Mouse (Mus musculus) MEL (cell line): ENCODE results near the gene Cdk2ap2.
"Not testable (repeated sequence)": the region's sequence is repeated elsewhere in the genome, so short reads cannot be mapped to it uniquely, and the experiment has no call there.

ENCODE experiments used
- CTCF ChIP-seq, 3 experiments: IDR thresholded peaks in 2 of 3; conservative IDR thresholded peaks in 1 of 3; 2 replicates each; pipeline ENCODE4 v1.5.1; 2011 to 2012; ENCODE audit warnings: low read length in 3 of 3, low read depth in 2 of 3, mild to moderate bottlenecking in 2 of 3, improper control_type of control experiment in 1 of 3, inconsistent platforms in 1 of 3, mixed read lengths in 1 of 3, moderate library complexity in 1 of 3; ENCODE audit not compliant: control insufficient read depth in 1 of 3, insufficient read depth in 1 of 3, poor library complexity in 1 of 3, severe bottlenecking in 1 of 3
- EP300 ChIP-seq, 2 experiments: IDR thresholded peaks; 2 replicates each; pipeline ENCODE4 v1.6.1; 2011; ENCODE audit warnings: improper control_type of control experiment in 2 of 2, low read length in 2 of 2, low read depth in 1 of 2, mild to moderate bottlenecking in 1 of 2
- GABPA ChIP-seq: IDR thresholded peaks from 2 replicates; pipeline ENCODE4 v1.6.1; 2012; ENCODE audit warnings: low read depth, mild to moderate bottlenecking, inconsistent platforms, low read length, improper control_type of control experiment, moderate library complexity
- HCFC1 ChIP-seq: IDR thresholded peaks from 2 replicates; pipeline ENCODE4 v1.6.1; 2012; ENCODE audit warnings: low read depth, mild to moderate bottlenecking, inconsistent platforms, low read length, improper control_type of control experiment, moderate library complexity
- MAFK ChIP-seq: IDR thresholded peaks from 2 replicates; pipeline ENCODE4 v1.6.1; 2011; ENCODE audit warnings: low read depth, mild to moderate bottlenecking, low read length, improper control_type of control experiment, borderline replicate concordance
- MAX ChIP-seq: IDR thresholded peaks from 2 replicates; pipeline ENCODE4 v1.6.1; 2011; ENCODE audit warnings: low read length, improper control_type of control experiment
- MYC ChIP-seq: IDR thresholded peaks from 2 replicates; pipeline ENCODE4 v1.6.1; 2011; ENCODE audit warnings: low read depth, mild to moderate bottlenecking, low read length, improper control_type of control experiment, moderate library complexity
- NELFE ChIP-seq: IDR thresholded peaks from 2 replicates; pipeline ENCODE4 v1.6.1; 2011; ENCODE audit warnings: low read depth, low read length, improper control_type of control experiment
- POLR2A ChIP-seq, 2 experiments: IDR thresholded peaks; 2 replicates each; pipeline ENCODE4 v1.6.1; 2011 to 2012; ENCODE audit warnings: low read length in 2 of 2, mild to moderate bottlenecking in 2 of 2, control low read depth in 1 of 2, improper control_type of control experiment in 1 of 2, low read depth in 1 of 2, moderate library complexity in 1 of 2; ENCODE audit not compliant: control insufficient read depth in 1 of 2, insufficient read depth in 1 of 2, poor library complexity in 1 of 2
- POLR2AphosphoS2 ChIP-seq: IDR thresholded peaks from 2 replicates; pipeline ENCODE4 v1.6.1; 2011; ENCODE audit warnings: low read length, improper control_type of control experiment
- SMC3 ChIP-seq: IDR thresholded peaks from 2 replicates; pipeline ENCODE4 v1.6.1; 2011; ENCODE audit warnings: low read depth, low read length, improper control_type of control experiment
- USF1 ChIP-seq: IDR thresholded peaks from 2 replicates; pipeline ENCODE4 v1.6.1; 2014; ENCODE audit warnings: low read depth, mild to moderate bottlenecking, inconsistent platforms, low read length, improper control_type of control experiment, moderate library complexity
- ZMIZ1 ChIP-seq: IDR thresholded peaks from 2 replicates; pipeline ENCODE4 v1.6.1; 2012; ENCODE audit warnings: low read depth, mild to moderate bottlenecking, inconsistent platforms, low read length, improper control_type of control experiment, moderate library complexity

DNA sequence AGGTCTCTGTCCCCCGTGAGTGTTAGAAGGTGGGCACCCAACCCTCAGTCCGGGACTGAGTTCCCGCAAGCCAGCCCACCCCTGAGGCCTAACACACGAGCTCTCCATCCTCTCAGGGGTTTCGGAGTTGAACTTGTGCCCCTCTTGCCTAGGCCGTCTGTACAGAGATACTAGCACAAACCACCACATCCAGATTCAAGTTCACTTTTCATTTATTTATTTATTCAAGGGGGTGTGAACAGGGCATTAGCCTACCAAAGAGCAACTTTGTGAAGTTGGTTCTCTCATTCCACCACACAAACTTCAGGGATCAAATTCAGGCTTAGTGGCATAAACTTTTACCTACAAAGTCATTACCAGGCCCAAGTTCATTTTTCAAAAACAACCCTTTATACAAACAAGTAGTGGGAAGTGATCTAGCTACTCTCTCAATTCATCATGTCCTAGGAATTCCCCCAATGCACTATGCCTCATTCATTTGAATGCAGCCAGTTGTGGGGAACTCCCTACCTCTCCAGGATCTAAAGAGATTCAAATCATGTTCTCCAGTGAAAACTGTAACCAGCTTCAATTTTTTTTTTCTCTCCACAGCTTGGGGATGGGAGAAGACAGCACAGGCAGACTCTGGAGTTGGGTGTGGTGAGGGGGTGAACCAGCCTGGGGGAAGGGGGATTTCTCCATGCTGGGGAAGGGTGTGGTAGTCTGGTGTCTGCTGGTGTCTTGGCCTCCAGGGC is 38.4 kb downstream of the Cdk2ap2 start:
- TF ChIP-seq USF1; NELFE; ZMIZ1; MYC; POLR2A (IDR thresholded peaks at IDR 0.05; ENCODE audit: control insufficient read depth in 1 of 2, insufficient read depth in 1 of 2, low read depth in 1 of 2, low read length in 2 of 2, poor library complexity in 1 of 2); HCFC1; CTCF (IDR thresholded peaks at IDR 0.05 in 2 of 3, conservative IDR thresholded peaks at IDR 0.05 in 1 of 3; ENCODE audit: control insufficient read depth in 1 of 3, insufficient read depth in 1 of 3, low read depth in 2 of 3, low read length in 3 of 3, poor library complexity in 1 of 3, severe bottlenecking in 1 of 3); POLR2AphosphoS2; GABPA; MAFK; MAX; SMC3; EP300 (IDR thresholded peaks at IDR 0.05; ENCODE audit: low read depth in 1 of 2, low read length in 2 of 2): not testable (repeated sequence)
